Mouse (Mus musculus) kidney, postnatal 0 days (tissue): Measurements from ENCODE around the gene Nceh1. TPM values are rescaled to one million over a fixed set of nuclear protein-coding genes. Genes with fewer than 3 reads are reported as not detected.

Source experiments
- ATAC-seq: fragments of 200-750 bp; cut with Nextera tagmentation; replicated peaks from 2 replicates; pipeline ENCODE4 v1.8.0; 2017; ENCODE audit warnings: low read depth, moderate number of reproducible peaks, moderate TSS enrichment, moderate library complexity; ENCODE audit not compliant: low FRiP score
- DNase-seq: peaks from one replicate; pipeline ENCODE4 v3.0.0-alpha.2; 2016; ENCODE audit warnings: low spot score
- H3K27ac ChIP-seq: fragments of 300-500 bp; sonication (generic); 2 replicates; pipeline ENCODE4 v1.5.1; 2014; ENCODE audit warnings: mild to moderate bottlenecking
- H3K27me3 ChIP-seq: fragments of 300-500 bp; sonication (generic); 2 replicates; pipeline ENCODE4 v1.6.1; 2014; ENCODE audit warnings: low read length, mixed read lengths; ENCODE audit not compliant: insufficient read depth
- H3K36me3 ChIP-seq: fragments of 300-500 bp; sonication (generic); 2 replicates; pipeline ENCODE4 v1.6.1; 2014; ENCODE audit warnings: low read length, mixed read lengths; ENCODE audit not compliant: insufficient read depth
- H3K4me1 ChIP-seq: fragments of 300-500 bp; sonication (generic); replicated peaks from 2 replicates; pipeline ENCODE4 v1.6.1; 2014; ENCODE audit warnings: antibody characterized with exemption, low read length, mixed read lengths; ENCODE audit not compliant: insufficient read depth
- H3K4me2 ChIP-seq: fragments of 300-500 bp; sonication (generic); 2 replicates; pipeline ENCODE4 v1.6.1; 2014; ENCODE audit warnings: mild to moderate bottlenecking, low read length, moderate library complexity, mixed read lengths
- H3K4me3 ChIP-seq: fragments of 300-500 bp; sonication (generic); replicated peaks from 2 replicates; pipeline ENCODE4 v1.5.1; 2014; ENCODE audit warnings: low read depth, low read length
- H3K9ac ChIP-seq: fragments of 300-500 bp; sonication (generic); 2 replicates; pipeline ENCODE4 v1.6.1; 2014; ENCODE audit warnings: low read depth, low read length
- H3K9me3 ChIP-seq: fragments of 300-500 bp; sonication (generic); replicated peaks from 2 replicates; pipeline ENCODE4 v1.6.1; 2016; ENCODE audit warnings: low read length, inconsistent platforms, mixed read lengths
- CTCF ChIP-seq: IDR thresholded peaks from 2 replicates; pipeline ENCODE4 v1.5.1; 2016; ENCODE audit warnings: antibody characterized with exemption, low read depth, mild to moderate bottlenecking, moderate library complexity
- WGBS: fragments of 180-500 bp; shearing (Covaris S2); extraction: QIAGEN DNeasy Blood & Tissue Kit; methylation state at CpG from one replicate; pipeline ENCODE4 v1.1.7; 2014; 5-methylcytosine and 5-hydroxymethylcytosine counted together
- polyA plus RNA-seq: library from polyadenylated mRNA; unstranded; fragments of >200 nt; fragmentation: Nextera tagmentation; extraction: Ambion mirVana; gene quantifications from 2 replicates; pipeline ENCODE4 v1.2.1, GENCODE M21; 2015

Nceh1 gene
- polyA plus RNA-seq, 1 experiment from 2014 or later, result 47.7 TPM

DNA sequence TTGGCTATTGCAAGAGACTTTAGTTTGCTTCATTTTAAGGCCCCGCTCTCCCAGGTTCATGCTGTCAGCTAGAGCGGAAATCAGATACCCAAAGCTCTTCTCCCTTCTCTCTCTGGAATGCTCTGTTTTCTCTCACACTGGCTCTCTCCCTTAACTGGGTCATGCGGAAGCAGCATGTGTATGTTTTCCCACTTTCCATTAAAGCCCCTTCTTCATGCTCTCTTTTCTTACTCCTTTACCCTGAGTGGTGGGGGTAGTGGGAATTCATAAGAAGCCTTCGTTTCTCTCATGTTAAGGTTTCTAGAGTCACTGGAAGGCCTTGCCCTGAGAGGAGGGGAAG, 23.4 kb downstream of the Nceh1 start:
- no peak for TF ChIP-seq CTCF
- peak overlapping the region; percentile 62 for H3K27ac ChIP-seq
- H3K4me1 ChIP-seq, result peaks cover 16% of the 10 kb centered on the region; the same call in 1 of the 2 replicates
- no peak overlapping the region for H3K4me2 ChIP-seq
- H3K36me3 ChIP-seq, result no peaks in the 10 kb centered on the region
- no peak overlapping the region for H3K9ac ChIP-seq
- ATAC-seq, result peak; percentile 33; the same call in 1 of the 2 replicates
- H3K9me3 ChIP-seq, result no peaks in the 10 kb centered on the region
- DNase-seq, result peak; percentile 84
- H3K27me3 ChIP-seq, result no peaks in the 10 kb centered on the region
- H3K4me3 ChIP-seq, result no peak overlapping the region
- 45% methylated on average over 4 of the region's 4 CpGs for WGBS

DNA sequence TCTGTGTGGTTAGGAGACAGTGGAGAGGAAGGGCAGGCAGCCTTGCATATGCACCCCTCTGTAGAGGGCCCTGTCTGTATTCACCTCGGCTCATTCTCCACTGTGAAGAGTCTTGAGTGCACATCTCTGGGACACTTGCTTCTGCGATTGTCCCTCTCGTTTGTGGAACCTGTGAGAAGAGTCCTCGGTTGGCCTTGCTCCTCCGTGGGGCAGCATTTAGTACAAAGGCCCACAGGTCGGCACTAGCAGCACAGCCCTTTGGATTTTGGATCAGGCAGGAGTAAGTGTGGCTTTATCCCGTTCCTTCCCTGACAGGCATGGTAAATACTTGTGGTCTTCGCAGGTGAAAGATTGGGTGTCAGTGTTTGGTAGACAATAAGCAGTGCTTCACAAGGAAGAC, 23.8 kb downstream of the Nceh1 start:
- peak overlapping the region; percentile 62 for H3K27ac ChIP-seq
- 80% methylated on average over 8 of the region's 8 CpGs for WGBS
- H3K9ac ChIP-seq, result no peak overlapping the region
- ATAC-seq (no peak), DNase-seq (no peak)
- TF ChIP-seq CTCF, result no peak
- H3K4me2 ChIP-seq, result no peak overlapping the region
- H3K27me3 ChIP-seq, result no peaks in the 10 kb centered on the region
- H3K36me3 ChIP-seq, result no peaks in the 10 kb centered on the region
- no peaks in the 10 kb centered on the region for H3K9me3 ChIP-seq
- H3K4me3 ChIP-seq, result no peak overlapping the region
- H3K4me1 ChIP-seq, result peaks cover 16% of the 10 kb centered on the region; the same call in 1 of the 2 replicates

DNA sequence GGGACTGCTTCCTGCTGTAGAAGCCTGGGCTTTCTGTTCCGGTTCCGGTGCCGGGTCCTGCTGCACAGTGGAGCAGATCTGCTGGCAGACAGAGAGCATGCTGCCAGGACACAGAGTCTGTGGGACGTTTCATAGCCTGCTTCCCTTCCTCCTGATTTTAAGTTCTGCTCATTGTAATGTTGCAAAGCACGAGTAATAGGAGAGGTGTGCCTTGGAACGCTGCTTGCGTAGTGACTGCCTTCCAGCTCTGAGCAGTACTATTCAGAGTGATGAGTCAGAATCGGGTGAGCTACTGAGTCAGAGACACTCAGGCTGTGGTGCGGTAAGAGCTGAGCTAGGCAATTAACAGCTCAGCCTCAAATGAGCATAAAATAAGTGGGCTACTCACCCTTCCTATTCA, 26.9 kb downstream of the Nceh1 start:
- no peaks in the 10 kb centered on the region for H3K36me3 ChIP-seq
- H3K4me3 ChIP-seq, result no peak overlapping the region
- no peaks in the 10 kb centered on the region for H3K27me3 ChIP-seq
- WGBS, result 81% methylated on average over 9 of the region's 9 CpGs
- peaks cover 12% of the 10 kb centered on the region; the same call in 1 of the 2 replicates for H3K4me1 ChIP-seq
- TF ChIP-seq CTCF, result no peak
- no peak for DNase-seq
- no peaks in the 10 kb centered on the region for H3K9me3 ChIP-seq
- no peak overlapping the region for H3K9ac ChIP-seq
- no peak overlapping the region for H3K27ac ChIP-seq
- no peak overlapping the region for H3K4me2 ChIP-seq
- no peak for ATAC-seq

DNA sequence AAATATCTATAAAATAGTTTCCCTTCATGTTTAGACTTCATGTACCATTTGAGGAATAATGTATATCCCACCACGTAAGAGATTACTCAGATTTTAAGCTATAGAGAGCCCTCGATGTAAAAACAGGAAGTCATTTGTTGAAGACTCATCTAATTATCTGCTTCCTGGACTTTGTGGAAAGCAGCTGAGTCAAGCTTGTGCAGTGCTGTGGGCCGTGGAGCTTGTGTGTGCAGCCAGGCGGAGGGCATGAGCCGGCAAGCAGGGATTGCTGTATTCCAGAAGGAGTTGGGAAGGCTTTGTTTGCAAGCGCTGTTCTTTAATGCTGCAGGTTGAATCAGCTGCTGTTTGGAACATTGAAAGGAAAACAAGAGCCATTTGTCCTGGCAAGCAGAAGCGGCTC, 27.5 kb downstream of the Nceh1 start:
- H3K36me3 ChIP-seq, result no peaks in the 10 kb centered on the region
- no peak for ATAC-seq
- H3K27ac ChIP-seq, result no peak overlapping the region
- peak; percentile 39 for DNase-seq
- 0 out of 2 replicates have a peak, but pooled peaks have one; percentile 20 for TF ChIP-seq CTCF
- no peak overlapping the region for H3K9ac ChIP-seq
- peaks cover 6% of the 10 kb centered on the region; the same call in 1 of the 2 replicates for H3K4me1 ChIP-seq
- no peak overlapping the region for H3K4me2 ChIP-seq
- no peaks in the 10 kb centered on the region for H3K27me3 ChIP-seq
- 39% methylated on average over 7 of the region's 7 CpGs for WGBS
- H3K4me3 ChIP-seq, result no peak overlapping the region
- H3K9me3 ChIP-seq, result no peaks in the 10 kb centered on the region

DNA sequence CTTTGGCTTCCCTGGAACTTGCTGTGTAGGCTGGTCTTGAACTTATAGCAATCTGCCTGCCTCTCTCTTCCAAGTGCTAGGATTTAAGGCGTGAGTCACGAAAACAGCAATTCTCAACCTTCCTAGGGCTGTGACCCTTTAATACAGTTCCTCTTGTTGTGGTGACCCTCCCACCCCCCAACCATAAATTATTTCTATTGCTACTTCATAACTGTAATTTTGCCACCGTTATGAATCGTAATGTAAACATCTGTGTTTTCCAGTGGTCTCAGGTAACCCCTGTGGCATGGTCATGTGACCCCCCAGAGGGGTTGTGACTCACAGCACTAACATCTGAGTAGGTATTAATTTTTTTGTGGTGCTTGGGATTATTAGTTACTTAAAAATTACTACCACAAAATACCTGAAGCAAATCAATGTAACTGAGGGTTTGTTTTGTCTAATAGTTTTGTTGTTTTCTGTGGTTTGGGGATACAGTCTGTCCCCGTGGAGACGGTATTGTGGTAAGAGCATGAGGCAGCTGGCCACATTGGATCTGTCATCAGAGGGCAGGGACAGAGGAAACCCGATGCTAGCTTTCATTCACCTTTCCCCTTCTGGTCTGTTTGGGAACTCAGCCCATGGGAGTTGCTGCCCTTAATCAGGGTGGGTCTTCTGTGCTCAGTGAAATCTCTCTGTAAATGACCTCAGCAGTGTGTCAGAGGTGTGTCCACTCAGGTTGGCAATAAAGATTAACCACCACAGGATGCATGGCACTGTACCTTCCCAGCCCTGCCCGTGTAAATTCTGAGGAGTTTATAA, 31.5 kb downstream of the Nceh1 start:
- no peaks in the 10 kb centered on the region for H3K4me1 ChIP-seq
- DNase-seq, result peak; percentile 21
- ATAC-seq, result no peak
- no peaks in the 10 kb centered on the region for H3K36me3 ChIP-seq
- no peak overlapping the region for H3K4me2 ChIP-seq
- H3K9me3 ChIP-seq, result no peaks in the 10 kb centered on the region
- WGBS, result 54% methylated on average over 8 of the region's 8 CpGs
- no peak overlapping the region for H3K27ac ChIP-seq
- TF ChIP-seq CTCF, result no peak
- H3K9ac ChIP-seq, result no peak overlapping the region
- no peaks in the 10 kb centered on the region for H3K27me3 ChIP-seq
- H3K4me3 ChIP-seq, result no peak overlapping the region

DNA sequence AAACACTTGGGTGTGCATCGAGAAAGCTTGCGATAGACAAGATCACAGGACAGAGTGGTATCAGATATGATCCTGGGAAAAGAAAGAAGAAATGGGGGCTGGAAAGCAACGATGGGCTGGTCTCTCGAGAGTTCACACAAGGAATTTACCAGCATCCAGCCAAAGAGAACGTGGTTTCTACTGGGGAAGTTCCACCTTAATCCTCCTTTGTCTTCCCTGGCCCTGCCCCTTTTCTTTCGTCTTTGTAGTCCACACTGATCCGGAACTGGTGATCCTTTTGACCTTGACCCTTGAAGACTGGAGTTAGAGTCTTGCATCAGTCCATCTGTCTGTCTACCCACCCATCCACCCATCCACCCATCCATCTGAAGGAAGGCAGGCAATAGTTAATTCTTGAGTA, 34.6 kb downstream of the Nceh1 start:
- H3K9ac ChIP-seq, result no peak overlapping the region
- no peaks in the 10 kb centered on the region for H3K4me1 ChIP-seq
- no peak overlapping the region for H3K4me2 ChIP-seq
- no peaks in the 10 kb centered on the region for H3K9me3 ChIP-seq
- H3K4me3 ChIP-seq, result no peak overlapping the region
- DNase-seq (no peak), ATAC-seq (no peak)
- WGBS, result 86% methylated on average over 7 of the region's 7 CpGs
- TF ChIP-seq CTCF, result no peak
- no peak overlapping the region for H3K27ac ChIP-seq
- no peaks in the 10 kb centered on the region for H3K27me3 ChIP-seq
- no peaks in the 10 kb centered on the region for H3K36me3 ChIP-seq
